Mouse (Mus musculus) urinary bladder, postnatal 36 days (tissue): Measurements from ENCODE around the gene Fmo5.

Experiments
- DNase-seq, 2 experiments: peaks; one replicate each; pipeline ENCODE4 v3.0.0; 2022; ENCODE audit warnings: low spot score in 2 of 2, mixed read lengths in 1 of 2

The Fmo5 gene

GRCm38 (mm10) chr3:97628391-97629001 is at the start of gene Fmo5:
Fmo5 (plus strand) TSS chr3:97628804.
- DNase-seq = peak; percentile 81 to 87

GRCm38 (mm10) chr3:97585383-97586160 is 43.0 kb upstream of the Fmo5 start:
- peak; percentile 75 to 77 for DNase-seq

- peak; percentile 60 to 79 for DNase-seq
Observed at GRCm38 (mm10) chr3:97587656-97588055, 40.9 kb upstream of the Fmo5 start.

GRCm38 (mm10) chr3:97590699-97591098 is 37.9 kb upstream of the Fmo5 start:
- DNase-seq = no peak

GRCm38 (mm10) chr3:97593089-97593488 is 35.5 kb upstream of the Fmo5 start:
- no peak for DNase-seq

- DNase-seq = no peak
Observed at GRCm38 (mm10) chr3:97594140-97594539, 34.5 kb upstream of the Fmo5 start.

GRCm38 (mm10) chr3:97595066-97595465 is 33.5 kb upstream of the Fmo5 start:
- DNase-seq = no peak

GRCm38 (mm10) chr3:97596796-97597195 is 31.8 kb upstream of the Fmo5 start:
- DNase-seq = no peak

- DNase-seq = no peak
Observed at GRCm38 (mm10) chr3:97600050-97600832, 28.4 kb upstream of the Fmo5 start.

- peak in 1 of 2 experiments; percentile 52 for DNase-seq
Observed at GRCm38 (mm10) chr3:97609201-97609844, 19.3 kb upstream of the Fmo5 start.

- peak; percentile 91 to 93 for DNase-seq
Observed at GRCm38 (mm10) chr3:97609845-97610410, 18.7 kb upstream of the Fmo5 start, which contains the start of gene Chd1l. Chd1l (minus strand) TSS chr3:97610203.

GRCm38 (mm10) chr3:97611021-97611420 is 17.6 kb upstream of the Fmo5 start:
- no peak for DNase-seq

GRCm38 (mm10) chr3:97615154-97615553 is 13.4 kb upstream of the Fmo5 start:
- DNase-seq = no peak

- no peak for DNase-seq
Observed at GRCm38 (mm10) chr3:97615933-97616332, 12.7 kb upstream of the Fmo5 start.

- no peak for DNase-seq
Observed at GRCm38 (mm10) chr3:97617091-97617825, 11.3 kb upstream of the Fmo5 start.

- no peak for DNase-seq
Observed at GRCm38 (mm10) chr3:97617899-97618298, 10.7 kb upstream of the Fmo5 start.

- DNase-seq = no peak
Observed at GRCm38 (mm10) chr3:97620657-97621056, 7.9 kb upstream of the Fmo5 start.

GRCm38 (mm10) chr3:97624611-97625010 is 4.0 kb upstream of the Fmo5 start:
- no peak for DNase-seq

GRCm38 (mm10) chr3:97627893-97628292 is 711 bp upstream of the Fmo5 start:
- DNase-seq = no peak

- DNase-seq = no peak
Observed at GRCm38 (mm10) chr3:97629941-97630340, 1.3 kb downstream of the Fmo5 start.

GRCm38 (mm10) chr3:97630746-97631145 is 2.1 kb downstream of the Fmo5 start:
- no peak for DNase-seq
